Mouse (Mus musculus) ES-E14 (cell line): ENCODE results near the gene Grcc10.

ENCODE experiments used
- CHD2 ChIP-seq: IDR thresholded peaks from 2 replicates; pipeline ENCODE4 v1.6.1; 2014; ENCODE audit warnings: mild to moderate bottlenecking, low read depth, low read length, inconsistent platforms
- HCFC1 ChIP-seq: IDR thresholded peaks from 2 replicates; pipeline ENCODE4 v1.6.1; 2012; ENCODE audit warnings: low read length, inconsistent platforms, borderline replicate concordance; ENCODE audit not compliant: insufficient read depth
- ZC3H11A ChIP-seq: IDR thresholded peaks from 2 replicates; pipeline ENCODE4 v1.6.1; 2012; ENCODE audit warnings: low read depth, mild to moderate bottlenecking, inconsistent platforms, low read length, borderline replicate concordance
- ZNF384 ChIP-seq: IDR thresholded peaks from 2 replicates; pipeline ENCODE4 v1.6.1; 2012; ENCODE audit warnings: low read depth, low read length, inconsistent platforms

DNA sequence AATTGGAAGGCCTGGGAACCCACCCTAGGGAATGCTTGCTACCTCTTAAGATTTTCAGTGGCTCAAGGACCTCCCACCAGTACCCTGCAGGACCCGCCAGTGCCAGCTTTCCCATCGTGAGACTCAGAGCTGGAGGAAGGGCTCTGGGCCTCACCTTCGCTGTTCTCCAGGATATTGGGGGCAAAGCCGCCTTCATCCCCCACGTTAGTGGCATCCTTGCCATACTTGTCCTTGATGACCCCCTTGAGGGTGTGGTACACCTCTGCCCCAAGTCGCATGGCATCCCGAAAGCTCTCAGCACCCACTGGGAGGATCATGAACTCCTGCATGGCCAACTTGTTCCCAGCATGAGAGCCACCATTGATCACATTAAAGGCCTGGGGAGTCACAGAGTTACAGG lies 24.8 kb upstream of the Grcc10 start:
- TF ChIP-seq ZC3H11A = no peak
- TF ChIP-seq HCFC1 = no peak
- no peak for TF ChIP-seq ZNF384
- TF ChIP-seq CHD2 = no peak
